Mouse (Mus musculus): Measurements from ENCODE around the gene Msrb2. TPM values are rescaled to one million over a fixed set of nuclear protein-coding genes. Genes with fewer than 3 reads are reported as not detected.

The Msrb2 gene
- total RNA-seq, 2 experiments from 2014 or later: 64.8 to 68.8 TPM

DNA sequence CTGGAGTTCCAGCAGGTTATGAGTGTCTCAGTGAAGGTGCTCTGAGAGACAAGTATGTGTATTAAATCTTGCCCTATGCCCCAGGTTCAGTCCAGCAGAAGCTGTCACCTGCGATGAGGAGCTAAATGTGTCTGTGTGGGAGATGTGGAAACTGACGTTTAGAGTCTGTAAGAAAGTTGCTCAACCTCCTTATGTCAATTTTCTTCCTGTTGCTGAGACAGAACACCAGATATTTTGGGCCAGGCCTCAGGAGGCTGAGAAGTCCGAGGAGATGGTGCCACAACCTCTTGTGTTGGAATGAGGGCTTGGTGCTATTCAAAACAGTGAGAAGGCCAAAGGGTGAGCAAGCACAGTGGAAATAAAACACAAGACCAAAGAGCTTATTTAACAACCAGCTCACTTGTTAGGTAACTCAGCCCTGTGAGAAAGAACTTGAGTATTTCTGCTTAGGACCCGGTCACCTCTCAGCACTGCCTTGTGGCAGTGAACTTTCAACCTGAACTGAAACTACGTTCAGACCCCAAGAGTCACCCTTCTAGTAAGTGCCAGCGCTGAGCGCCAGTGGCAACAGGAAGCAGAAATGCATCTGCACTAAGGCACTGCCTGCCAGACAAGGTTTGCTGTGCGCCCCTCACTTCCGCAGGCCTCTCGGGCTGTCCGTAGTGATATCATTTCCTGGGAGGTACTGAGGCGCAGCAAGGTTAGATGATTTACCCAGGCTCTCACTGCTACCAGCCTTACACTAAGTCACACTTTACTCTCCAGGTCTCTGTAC lies 17.3 kb downstream of the Msrb2 start:
- DNase-seq: no peak
- intact Hi-C loops (cut with DNase I): no loop called here

GRCm38 (mm10) chr2:19390411-19391143 lies 19.3 kb downstream of the Msrb2 start:
- DNase-seq: no peak
- intact Hi-C loops (cut with DNase I): no loop called here

DNA sequence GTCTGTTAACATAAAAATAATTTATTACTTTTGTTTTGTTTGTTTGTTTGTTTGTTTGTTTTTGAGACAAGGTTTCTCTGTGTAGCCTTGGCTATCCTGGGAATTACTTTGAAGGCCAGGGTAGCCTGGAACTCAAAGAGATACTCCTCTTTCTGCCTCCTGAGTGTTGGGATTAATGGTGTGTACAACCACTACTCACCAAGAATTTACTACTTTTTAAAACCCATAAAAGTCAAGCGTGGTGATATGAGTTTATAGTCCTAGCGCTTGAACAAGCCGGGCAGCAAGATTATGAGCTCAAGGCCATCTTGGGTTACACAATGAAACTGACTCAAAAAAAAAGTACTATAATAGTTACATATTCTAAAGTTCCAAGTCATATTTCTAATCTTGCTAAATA lies 20.4 kb downstream of the Msrb2 start:
- intact Hi-C loops (cut with DNase I): no loop called here
- DNase-seq: no peak

GRCm38 (mm10) chr2:19392793-19393192 lies 21.6 kb downstream of the Msrb2 start:
- intact Hi-C loops (cut with DNase I): no loop called here
- DNase-seq: no peak

DNA sequence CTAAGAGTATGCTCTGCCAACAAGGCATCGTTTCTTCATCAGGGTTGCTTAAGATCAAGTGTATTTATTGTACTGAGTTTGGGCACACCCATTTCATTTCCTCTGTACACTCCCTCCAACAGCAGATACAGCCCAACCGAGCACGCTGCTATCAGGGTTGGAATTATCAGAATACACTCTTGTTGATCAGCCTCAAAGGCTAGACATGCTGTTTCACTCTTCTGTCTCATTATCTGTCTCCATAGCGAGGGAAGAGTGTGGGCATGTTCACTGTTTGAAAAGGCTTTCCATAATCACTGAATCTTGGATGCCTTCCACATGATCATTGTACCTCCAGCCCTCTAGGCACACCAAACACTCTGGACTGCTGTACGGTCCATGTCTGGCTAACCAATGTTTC lies 34.2 kb downstream of the Msrb2 start:
- intact Hi-C loops (cut with DNase I): no loop called here
- DNase-seq: no peak

DNA sequence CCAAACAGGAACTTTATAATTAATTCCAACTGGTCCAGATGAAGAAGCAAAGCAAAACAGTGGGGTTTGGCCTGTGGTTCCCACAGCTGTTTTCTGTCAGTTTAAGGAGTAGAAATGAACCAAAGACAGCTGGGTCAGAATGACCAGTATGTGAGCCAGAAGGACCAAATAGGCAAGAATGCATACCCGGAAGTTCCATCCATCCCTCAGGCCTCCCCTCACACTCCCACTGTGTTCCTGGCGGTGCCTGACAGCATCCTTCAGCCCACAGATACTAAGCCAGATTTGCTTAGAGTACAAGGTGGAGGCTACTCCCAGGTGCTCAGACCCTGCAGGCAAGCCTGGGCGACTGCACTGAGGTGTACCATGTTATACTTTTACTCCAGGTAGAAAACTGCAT lies 35.3 kb downstream of the Msrb2 start:
- no peak for DNase-seq
- intact Hi-C loops (cut with DNase I): no loop called here

- intact Hi-C loops (cut with DNase I): loop anchor here (2.0 kb wide), 1 partner anchor 318 kb away; no protein-coding TSS in a partner anchor
- peak; percentile 44 to 75 for DNase-seq
Measured at GRCm38 (mm10) chr2:19414222-19414965, 43.2 kb downstream of the Msrb2 start.

DNA sequence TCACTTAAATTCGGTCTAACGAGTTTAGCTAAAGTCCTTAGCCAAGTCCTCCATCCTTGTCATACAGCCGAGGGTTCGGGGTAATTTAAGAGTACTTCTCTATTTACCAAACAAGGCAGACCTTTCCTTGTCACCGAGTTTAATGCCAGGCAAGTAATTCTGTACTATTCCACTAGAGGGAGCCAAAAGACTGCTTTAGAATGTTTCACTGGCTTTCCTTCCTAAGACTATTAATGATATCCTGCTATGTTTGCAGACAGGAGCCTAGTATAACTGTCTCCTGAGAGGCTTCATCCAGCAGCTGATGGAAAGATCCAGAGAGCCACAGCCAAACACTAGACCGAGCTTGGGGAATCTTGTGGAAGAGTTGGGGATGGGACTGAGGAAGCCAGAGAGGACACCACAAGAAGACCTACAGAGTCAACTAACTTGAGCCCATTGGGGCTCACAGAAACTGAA lies 43.9 kb downstream of the Msrb2 start:
- intact Hi-C loops (cut with DNase I): loop anchor here (1.0 to 5.0 kb wide), 3 partner anchors 103 to 502 kb away; no protein-coding TSS in a partner anchor
- DNase-seq: peak; percentile 24 to 45

DNA sequence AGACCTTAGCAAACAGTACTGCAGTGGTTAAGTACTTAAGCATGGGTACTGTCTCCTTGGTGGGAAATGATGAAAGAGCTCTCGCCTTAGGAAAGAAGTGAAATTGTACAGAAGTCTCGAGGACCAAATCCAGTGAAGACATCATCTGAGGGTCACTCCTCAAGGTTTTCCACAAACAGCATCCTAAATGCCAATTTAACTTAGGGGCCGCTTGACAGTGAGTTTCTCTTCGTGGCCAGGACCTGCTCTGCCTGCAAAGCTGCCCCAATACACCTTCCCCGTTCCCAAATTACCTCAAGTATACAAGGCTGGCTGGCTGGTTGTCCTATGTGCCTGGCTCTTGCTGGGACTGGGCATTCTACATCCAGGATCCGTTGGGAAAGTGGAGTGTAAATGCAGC lies 44.8 kb downstream of the Msrb2 start:
- intact Hi-C loops (cut with DNase I): loop anchor here (5.0 kb wide), 1 partner anchor 501 kb away; no protein-coding TSS in a partner anchor
- DNase-seq: no peak

DNA sequence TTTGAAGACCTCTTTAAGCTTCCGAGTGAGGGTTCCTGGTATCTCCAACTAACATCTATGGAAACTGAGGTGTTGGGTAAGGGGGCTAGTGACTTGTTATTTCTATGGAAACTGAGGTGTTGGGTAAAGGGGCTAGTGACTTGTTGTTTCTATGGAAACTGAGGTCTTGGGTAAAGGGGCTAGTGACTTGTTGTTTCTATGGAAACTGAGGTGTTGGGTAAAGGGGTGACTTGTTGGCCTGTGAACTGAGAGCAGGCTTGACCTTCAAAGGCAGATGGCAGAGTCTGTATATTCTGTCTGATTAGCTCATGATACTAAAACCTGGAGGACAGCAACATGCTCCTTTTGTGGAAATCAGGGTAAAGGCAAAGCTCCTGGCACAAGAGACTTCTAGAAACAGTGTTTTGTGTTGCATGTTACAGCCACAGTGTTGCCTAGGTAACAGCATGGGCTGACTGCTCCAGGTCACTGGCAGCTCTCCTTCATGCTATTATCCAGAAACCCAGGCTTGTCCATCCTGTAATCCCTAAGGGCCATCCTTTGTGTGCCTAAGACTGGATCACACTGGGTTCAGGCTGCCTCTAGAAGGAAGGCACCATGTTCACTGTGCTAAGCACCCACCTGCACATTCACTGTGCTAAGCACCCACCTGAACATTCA lies 48.6 kb downstream of the Msrb2 start:
- intact Hi-C loops (cut with DNase I): loop anchor here (5.0 kb wide), 1 partner anchor 497 kb away; no protein-coding TSS in a partner anchor
- no peak for DNase-seq

DNA sequence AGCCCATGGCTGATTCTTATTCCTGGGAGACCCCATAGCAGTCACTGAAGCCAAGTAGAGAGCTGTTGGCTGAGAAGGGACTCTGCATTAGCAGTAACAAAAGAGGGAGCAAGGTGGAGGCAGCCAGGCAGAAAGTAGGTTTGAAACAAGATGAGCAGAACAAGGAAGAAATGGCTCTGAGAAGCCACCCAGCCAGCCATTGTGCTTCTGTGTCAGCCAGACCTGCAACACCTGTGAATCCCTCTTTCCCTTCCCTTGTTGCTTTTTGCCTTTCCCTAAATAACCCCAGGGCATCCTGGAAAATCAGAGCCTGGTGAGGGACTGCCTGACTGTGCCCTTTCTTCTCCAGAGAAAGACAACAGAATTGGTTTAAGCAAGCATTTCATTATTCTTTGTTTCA lies 51.0 kb downstream of the Msrb2 start:
- intact Hi-C loops (cut with DNase I): no loop called here
- no peak for DNase-seq

DNA sequence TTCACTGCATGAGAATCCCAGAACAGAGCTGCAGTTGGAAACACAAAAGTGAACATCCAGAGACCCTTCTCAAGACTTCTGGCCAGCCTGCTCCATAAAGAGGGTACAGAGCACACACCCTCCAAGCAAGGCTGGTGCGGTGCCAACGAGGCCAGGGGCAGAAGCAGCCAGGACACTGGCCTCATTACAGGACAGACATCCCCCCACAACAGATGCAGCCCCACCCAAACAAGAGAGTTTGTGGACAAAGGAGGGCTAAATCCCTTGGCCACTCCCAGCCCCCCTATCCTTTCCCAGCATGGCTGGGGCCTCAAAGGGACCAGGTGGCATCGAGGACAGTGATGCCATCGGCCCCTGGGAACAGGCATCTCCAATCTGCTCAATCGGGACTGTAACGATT lies 51.8 kb downstream of the Msrb2 start:
- DNase-seq: no peak
- intact Hi-C loops (cut with DNase I): no loop called here

DNA sequence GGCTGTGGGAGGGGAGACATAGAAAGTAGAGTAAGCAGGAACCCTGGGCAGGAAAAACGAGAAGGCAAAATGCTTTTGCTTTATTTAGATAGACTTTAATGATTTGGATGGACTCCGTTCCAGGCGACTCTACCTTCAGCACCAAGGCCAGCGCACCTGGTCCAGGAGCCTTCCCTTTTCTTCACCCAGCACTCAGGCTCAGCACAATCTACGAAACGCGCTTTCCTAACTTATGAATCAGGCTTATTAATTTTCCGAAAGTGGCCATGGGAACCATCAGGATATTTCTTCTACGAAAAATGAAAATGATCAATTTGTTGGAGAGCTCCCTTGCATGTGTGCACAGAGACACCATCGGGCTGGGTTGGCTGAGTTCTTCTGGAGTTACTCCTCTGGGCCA lies 57.8 kb downstream of the Msrb2 start:
- intact Hi-C loops (cut with DNase I): no loop called here
- peak in 1 of 2 experiments; percentile 22 for DNase-seq

DNA sequence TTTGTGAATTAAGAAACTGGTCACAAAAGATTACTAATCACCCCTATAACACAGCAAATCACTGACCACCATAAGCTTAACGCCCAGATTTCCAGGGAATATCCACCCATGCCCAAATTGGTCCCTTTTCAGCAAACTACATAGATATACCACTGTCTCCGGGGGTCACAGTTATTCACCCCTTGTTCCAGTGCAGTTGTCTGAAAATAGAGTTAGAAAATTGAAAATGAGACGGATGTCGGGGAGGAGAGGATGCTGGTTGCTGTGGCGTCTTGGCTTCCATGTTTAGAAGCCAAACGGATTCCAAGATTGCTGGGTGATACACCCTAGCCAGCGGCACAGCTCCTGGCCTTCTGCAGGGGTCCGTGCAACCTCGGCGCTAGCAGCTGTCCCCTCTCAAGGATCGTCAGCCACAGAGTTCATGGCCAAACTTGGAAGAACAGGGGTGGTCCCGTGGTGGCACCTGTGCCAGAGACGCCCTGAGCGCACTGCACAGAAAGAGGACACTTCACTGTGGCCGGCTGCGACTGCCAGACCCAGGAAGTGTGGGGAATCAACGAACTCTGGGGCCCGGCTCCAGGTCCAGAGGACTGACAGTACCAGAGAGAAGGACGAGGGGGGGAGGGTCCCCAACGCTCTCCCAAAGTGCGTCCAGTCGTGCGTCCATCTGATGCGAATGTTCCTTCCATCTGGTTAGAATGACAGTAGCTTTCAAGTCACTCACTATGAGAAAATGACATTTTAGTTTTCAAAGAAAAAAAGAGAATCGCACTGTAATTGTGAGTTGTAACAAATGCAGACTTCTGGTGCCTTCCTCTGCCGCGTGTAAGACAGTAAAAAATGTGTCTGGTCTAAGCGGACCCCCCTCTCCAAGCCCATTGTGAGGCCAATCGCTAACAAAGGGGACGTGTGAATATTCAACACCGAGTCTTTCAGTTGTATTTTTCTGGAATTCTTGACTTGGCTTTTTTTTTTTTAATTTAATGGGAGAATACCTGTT lies 58.8 kb downstream of the Msrb2 start:
- DNase-seq: no peak
- intact Hi-C loops (cut with DNase I): no loop called here

DNA sequence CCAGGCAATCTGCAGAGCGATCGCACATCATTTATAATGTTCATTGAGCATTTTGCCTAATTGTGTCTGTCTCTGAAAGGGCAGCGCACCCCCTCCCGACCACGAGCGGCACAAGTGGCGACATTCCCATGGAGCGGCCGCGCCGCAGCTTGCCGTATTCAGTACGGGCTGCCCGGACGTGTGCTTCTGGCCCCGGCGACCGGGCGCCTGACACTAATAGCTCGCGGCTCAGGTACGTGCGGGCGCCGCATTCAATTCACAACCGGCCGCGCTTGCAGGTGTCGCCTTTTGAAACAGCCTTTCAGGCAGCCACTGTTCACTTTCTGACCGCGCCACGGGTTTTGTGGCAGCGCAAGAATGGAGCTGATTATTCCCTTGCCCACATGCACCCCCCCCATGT lies 59.5 kb downstream of the Msrb2 start:
- DNase-seq: no peak
- intact Hi-C loops (cut with DNase I): no loop called here

DNA sequence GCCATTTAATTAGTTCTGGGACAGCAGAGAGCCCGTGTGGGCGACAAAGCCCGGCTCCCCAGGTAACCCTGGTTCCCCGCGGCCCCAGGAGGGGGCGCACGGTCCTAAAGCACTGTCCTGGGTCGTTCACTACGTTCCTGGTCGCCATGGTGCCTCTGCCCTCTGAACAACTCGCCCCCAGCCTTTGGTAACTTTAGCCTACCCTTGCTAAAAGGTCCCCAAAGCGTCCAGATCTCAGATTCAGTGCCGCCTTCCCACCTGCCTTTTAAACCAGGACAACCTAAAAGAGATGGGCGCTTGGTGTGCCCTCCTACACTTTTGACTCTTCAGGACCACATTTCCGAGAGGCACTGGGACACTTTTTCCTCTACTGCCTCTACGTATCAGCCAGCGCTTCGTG lies 59.9 kb downstream of the Msrb2 start:
- no peak for DNase-seq

GRCm38 (mm10) chr2:19431614-19432323 lies 60.5 kb downstream of the Msrb2 start:
- intact Hi-C loops (cut with DNase I): no loop called here
- DNase-seq: no peak

More for the DNA sequence above, 59.9 kb downstream of the Msrb2 start:
- intact Hi-C loops (cut with DNase I): no loop called here

DNA sequence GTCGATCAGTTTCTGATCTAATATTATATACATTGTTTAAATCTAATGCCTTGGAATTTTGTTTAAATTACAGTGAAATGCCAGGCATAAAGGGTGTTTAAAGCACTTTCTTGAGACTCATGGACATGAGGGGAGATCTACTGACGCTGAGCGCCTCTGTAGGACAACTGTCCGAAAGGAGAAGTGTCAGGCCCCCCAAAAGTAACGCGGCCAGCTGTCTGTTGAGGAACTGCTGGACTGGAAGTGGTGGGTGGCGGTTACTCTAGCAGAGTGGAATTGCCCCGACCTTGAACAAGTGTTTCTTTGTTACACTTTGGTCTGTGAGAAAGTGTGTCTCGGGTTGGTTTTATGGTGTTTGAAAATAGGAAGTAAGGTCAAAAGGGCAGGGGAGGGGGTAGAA lies 73.1 kb downstream of the Msrb2 start:
- intact Hi-C loops (cut with DNase I): no loop called here
- no peak for DNase-seq
